Mouse (Mus musculus): ENCODE results near the gene Macc1.
"Not testable (repeated sequence)": the region's sequence is repeated elsewhere in the genome, so short reads cannot be mapped to it uniquely, and the experiment has no call there.

DNA sequence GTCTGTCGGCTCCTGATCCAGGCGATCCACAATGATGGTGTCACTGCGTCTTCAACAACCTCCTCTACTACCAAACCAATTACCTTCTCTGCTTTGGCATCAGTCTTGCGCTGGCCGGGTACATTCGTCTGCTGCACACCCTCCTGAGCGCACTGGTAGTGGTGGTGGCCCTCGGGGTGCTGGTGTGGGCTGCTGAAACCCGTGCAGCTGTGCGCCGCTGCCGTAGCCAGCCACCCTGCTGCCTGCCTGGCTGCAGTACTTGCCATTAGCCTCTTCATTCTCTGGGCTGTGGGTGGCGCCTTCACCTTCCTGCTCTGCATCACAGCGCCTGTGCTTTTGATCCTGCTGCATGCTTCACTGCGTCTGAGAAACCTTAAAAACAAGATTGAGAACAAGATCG, 38.5 kb downstream of the Macc1 start:
- not testable (repeated sequence) for TF ChIP-seq CTCF (IDR thresholded peaks at IDR 0.05; ENCODE audit: low read depth, low read length); TAL1 (conservative IDR thresholded peaks at IDR 0.05; ENCODE audit: low read depth, low read length)
